Mouse (Mus musculus): ENCODE data around the gene Dgcr2.

- no peak for TF ChIP-seq CTCF (IDR thresholded peaks at IDR 0.05; ENCODE audit: low read depth, low read length)
- no peak for TF ChIP-seq POLR2A (IDR thresholded peaks at IDR 0.05; ENCODE audit: borderline replicate concordance, low read depth, low read length)
These were observed 58.4 kb downstream of the Dgcr2 start for GRCm38 (mm10) chr16:17839976-17840375.

Measured in bone marrow macrophage, adult 2 months (primary cell).